10 mouse cellular contexts compared by ENCODE assay signal in the genomic region with DNA sequence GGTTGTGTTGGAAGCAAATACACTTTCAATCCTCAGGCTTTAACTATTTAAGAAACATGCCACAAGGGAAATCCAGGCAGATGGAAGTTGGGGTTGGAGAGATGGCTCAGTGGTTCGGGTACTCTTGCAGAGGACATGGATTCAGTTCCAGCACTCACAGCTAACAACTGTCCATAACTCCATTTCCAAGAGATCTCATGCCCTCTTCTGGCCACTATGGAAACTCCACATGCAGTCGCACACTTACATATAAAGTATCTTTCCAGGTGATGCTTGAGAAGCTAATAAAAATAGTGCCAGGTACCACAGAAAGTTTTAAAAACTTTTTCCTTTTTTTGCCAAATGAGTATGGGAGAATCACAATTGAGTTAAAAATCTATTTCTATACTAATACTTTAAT. TPM values are rescaled to one million over a fixed set of nuclear protein-coding genes. Genes with fewer than 3 reads are reported as not detected.
A peak's percentile ranks its signal among the peaks of the same experiment; 100 is the strongest.
DNase-seq lines count a peak whose midpoint lies in the region; ATAC-seq and TF ChIP-seq lines count a peak whose summit lies in the region.
"Had no signal": no experiment of that assay in that cellular context is flagged by ENCODE, and none has a peak within 500 bp of the region (broad histone marks: within the 10 kb centered on the region; RNA-seq: fewer than 3 reads in every experiment).

No protein-coding gene starts in this region.

- POLR2A ChIA-PET in Patski (lab: Charles Lee) = interaction anchor here (0.8 kb wide), 1 partner anchor 50 kb away, joined by 4 read pairs; no protein-coding TSS in a partner anchor

- H3K27ac ChIP-seq in kidney, embryonic 15.5 days = no peak overlapping the region
- no peak overlapping the region for H3K27ac ChIP-seq in liver, embryonic 13.5 days
- H3K27ac ChIP-seq in kidney, embryonic 14.5 days (ENCODE audit: low read depth, low read length) = no peak overlapping the region
- H3K27ac ChIP-seq: neural tube, embryonic 13.5 days had no signal

- in situ Hi-C loops in Patski (cut with MboI; ENCODE audit: low pct_unique_long_range_greater_than_20kb) = no loop called here

- H3K9me3 ChIP-seq in kidney, embryonic 15.5 days (replicated peaks) = no peaks in the 10 kb centered on the region
- H3K9me3 ChIP-seq in liver, embryonic 13.5 days (replicated peaks) = no peaks in the 10 kb centered on the region
- H3K9me3 ChIP-seq in kidney, embryonic 14.5 days (ENCODE audit: control insufficient read depth, low read length) = no peaks in the 10 kb centered on the region
- H3K9me3 ChIP-seq: neural tube, embryonic 13.5 days had no signal

- no peak overlapping the region for H3K9ac ChIP-seq in kidney, embryonic 15.5 days
- no peak overlapping the region for H3K9ac ChIP-seq in liver, embryonic 13.5 days
- H3K9ac ChIP-seq in kidney, embryonic 14.5 days (ENCODE audit: low read depth, low read length) = no peak overlapping the region
- H3K9ac ChIP-seq: neural tube, embryonic 13.5 days had no signal

- CTCF ChIA-PET in Patski (lab: Charles Lee) = interaction anchor here (0.8 to 1.7 kb wide), 5 partner anchors 15 to 78 kb away, joined by 3 to 5 read pairs (median 4); no protein-coding TSS in a partner anchor

- no peak overlapping the region for H3K4me3 ChIP-seq in kidney, embryonic 15.5 days (replicated peaks)
- H3K4me3 ChIP-seq in liver, embryonic 13.5 days (replicated peaks) = no peak overlapping the region
- no peak overlapping the region for H3K4me3 ChIP-seq in kidney, embryonic 14.5 days (ENCODE audit: low read length)
- H3K4me3 ChIP-seq: neural tube, embryonic 13.5 days had no signal

- DNase-seq in kidney, adult 9 months = peak; percentile 1
- peak; percentile 32 for DNase-seq in CD4-positive helper T cell, adult 2 months (ENCODE audit: low read depth, low spot score)
- DNase-seq in Patski (ENCODE audit: low read depth, low spot score) = no peak
- peak; percentile 26 for DNase-seq in liver, embryonic 13.5 days
- DNase-seq in testis, postnatal 14 days (ENCODE audit: low spot score) = no peak
- DNase-seq: layer of hippocampus, postnatal 36 days had no signal

- H3K36me3 ChIP-seq in kidney, embryonic 15.5 days = 0 out of 2 replicates have a peak, but pooled peaks cover 6% of the 10 kb centered on the region
- H3K36me3 ChIP-seq in liver, embryonic 13.5 days = peaks cover 69% of the 10 kb centered on the region
- no peaks in the 10 kb centered on the region; the same call in 1 of the 2 replicates for H3K36me3 ChIP-seq in kidney, embryonic 14.5 days (ENCODE audit: control insufficient read depth, insufficient read depth, low read length)

- 90% methylated on average over 2 of the region's 2 CpGs for whole genome bisulfite sequencing in kidney, embryonic 15.5 days
- WGBS in liver, embryonic 13.5 days (ENCODE audit: insufficient replicate concordance) = 72% methylated on average over 2 of the region's 2 CpGs
- WGBS in kidney, embryonic 14.5 days = 85% methylated on average over 2 of the region's 2 CpGs

- H3K4me1 ChIP-seq in kidney, embryonic 15.5 days = no peaks in the 10 kb centered on the region
- 0 out of 2 replicates have a peak, but pooled peaks cover 4% of the 10 kb centered on the region for H3K4me1 ChIP-seq in liver, embryonic 13.5 days (replicated peaks)
- no peaks in the 10 kb centered on the region for H3K4me1 ChIP-seq in kidney, embryonic 14.5 days (ENCODE audit: control insufficient read depth, insufficient read depth, low read length)
- H3K4me1 ChIP-seq: neural tube, embryonic 13.5 days had no signal

- TF ChIP-seq CTCF in Patski (IDR thresholded peaks at IDR 0.05) = peak; percentile 49

- H3K4me2 ChIP-seq in kidney, embryonic 15.5 days = no peak overlapping the region
- no peak overlapping the region for H3K4me2 ChIP-seq in liver, embryonic 13.5 days
- H3K4me2 ChIP-seq in kidney, embryonic 14.5 days (replicated peaks; ENCODE audit: low read depth, low read length) = no peak overlapping the region
- H3K4me2 ChIP-seq: neural tube, embryonic 13.5 days had no signal

- H3K27me3 ChIP-seq in kidney, embryonic 15.5 days = no peaks in the 10 kb centered on the region
- H3K27me3 ChIP-seq in Patski = no peaks in the 10 kb centered on the region
- H3K27me3 ChIP-seq in liver, embryonic 13.5 days = no peaks in the 10 kb centered on the region
- H3K27me3 ChIP-seq in kidney, embryonic 14.5 days (ENCODE audit: control insufficient read depth, insufficient read depth, low read length) = no peaks in the 10 kb centered on the region
- H3K27me3 ChIP-seq: neural tube, embryonic 13.5 days had no signal

- no peak for ATAC-seq in kidney, embryonic 15.5 days (replicated peaks; ENCODE audit: low FRiP score)
- ATAC-seq in Patski = no peak
- ATAC-seq in liver, embryonic 13.5 days (ENCODE audit: low read depth) = no peak
- ATAC-seq in kidney, embryonic 14.5 days (ENCODE audit: low FRiP score, low TSS enrichment) = no peak
- no peak for ATAC-seq in megakaryocyte-erythroid progenitor cell, adult 5-6 weeks (replicated peaks; ENCODE audit: low FRiP score, low TSS enrichment, poor library complexity, severe bottlenecking)

RNA-seq across cellular contexts. Expression of a gene that starts 51.5 kb away (rescaled TPM):
- 6.0 and 7.6 TPM in 2 replicates for polyA plus RNA-seq in kidney, embryonic 15.5 days (2015; fragmentation: Nextera tagmentation; extraction: Ambion mirVana)
- polyA plus RNA-seq in Patski (2021) = 9.0 TPM
- polyA plus RNA-seq in liver, embryonic 13.5 days (2015; fragmentation: Nextera tagmentation; extraction: Ambion mirVana) = 24.1 and 27.0 TPM in 2 replicates
- 4.5 and 6.1 TPM in 2 replicates for polyA plus RNA-seq in kidney, embryonic 14.5 days (2014; fragmentation: Nextera tagmentation; extraction: Ambion mirVana)
- total RNA-seq in megakaryocyte-erythroid progenitor cell, adult 5-6 weeks (2014; fragmentation: Nextera tagmentation) = 56.7 and 85.2 TPM in 2 replicates
- total RNA-seq in megakaryocyte-erythroid progenitor cell, adult 5-6 weeks (2017) = 46.2 and 50.6 TPM in 2 replicates

Comparison
In these comparisons a context has a peak if more than half of its experiments do, and no peak if none do; other contexts are left out.
1. DNase-seq: peak in kidney, adult 9 months (single experiment), CD4-positive helper T cell, adult 2 months (single experiment) and liver, embryonic 13.5 days (single experiment); none in Patski (single experiment) and testis, postnatal 14 days (single experiment).